Mouse (Mus musculus) midbrain, embryonic 15.5 days (tissue): ENCODE measurements around the gene Nyap1. TPM values are rescaled to one million over a fixed set of nuclear protein-coding genes. Genes with fewer than 3 reads are reported as not detected.

Experiments
- ATAC-seq: fragments of 200-750 bp; cut with Nextera tagmentation; replicated peaks from 2 replicates; pipeline ENCODE4 v1.8.0; 2017; ENCODE audit warnings: moderate TSS enrichment
- H3K27ac ChIP-seq: fragments of 300-500 bp; sonication (generic); 2 replicates; pipeline ENCODE4 v1.5.1; 2015; ENCODE audit warnings: mild to moderate bottlenecking, inconsistent platforms
- H3K27me3 ChIP-seq: fragments of 300-500 bp; sonication (generic); replicated peaks from 2 replicates; pipeline ENCODE4 v1.6.1; 2015; ENCODE audit warnings: inconsistent platforms
- H3K36me3 ChIP-seq: fragments of 300-500 bp; sonication (generic); replicated peaks from 2 replicates; pipeline ENCODE4 v1.6.1; 2015; ENCODE audit warnings: inconsistent platforms
- H3K4me1 ChIP-seq: fragments of 300-500 bp; sonication (generic); 2 replicates; pipeline ENCODE4 v1.6.1; 2015; ENCODE audit warnings: inconsistent platforms
- H3K4me2 ChIP-seq: fragments of 300-500 bp; sonication (generic); 2 replicates; pipeline ENCODE4 v1.6.1; 2015; ENCODE audit warnings: inconsistent platforms, mild to moderate bottlenecking, moderate library complexity
- H3K4me3 ChIP-seq: fragments of 300-500 bp; sonication (generic); 2 replicates; pipeline ENCODE4 v1.5.1; 2015; ENCODE audit warnings: mild to moderate bottlenecking, inconsistent platforms
- H3K9ac ChIP-seq: fragments of 300-500 bp; sonication (generic); 2 replicates; pipeline ENCODE4 v1.6.1; 2015; ENCODE audit warnings: mild to moderate bottlenecking, inconsistent platforms
- H3K9me3 ChIP-seq: fragments of 300-500 bp; sonication (generic); 2 replicates; pipeline ENCODE4 v1.6.1; 2016; ENCODE audit warnings: inconsistent platforms
- WGBS: fragments of 180-500 bp; shearing (Covaris S2); methylation state at CpG from one replicate; pipeline ENCODE4 v1.1.7; 2015; ENCODE audit warnings: mixed read lengths; 5-methylcytosine and 5-hydroxymethylcytosine counted together
- polyA plus RNA-seq: library from polyadenylated mRNA; unstranded; fragments of >200 nt; fragmentation: Nextera tagmentation; extraction: Ambion mirVana; gene quantifications from 2 replicates; pipeline ENCODE4 v1.2.1, GENCODE M21; 2015

Gene Nyap1
- polyA plus RNA-seq, 1 experiment from 2014 or later = 61.2 TPM

- peak overlapping the region; percentile 4; the same call in 1 of the 2 replicates for H3K9ac ChIP-seq
- no peaks in the 10 kb centered on the region for H3K36me3 ChIP-seq
- H3K4me2 ChIP-seq = 0 out of 2 replicates have a peak overlapping the region, but pooled peaks have one; percentile 86
- no peak for ATAC-seq
- H3K9me3 ChIP-seq = no peaks in the 10 kb centered on the region
- H3K27ac ChIP-seq = no peak overlapping the region
- no peak overlapping the region for H3K4me3 ChIP-seq
- H3K4me1 ChIP-seq = peaks cover 25% of the 10 kb centered on the region
- whole genome bisulfite sequencing = 58% methylated on average over 6 of the region's 6 CpGs
- H3K27me3 ChIP-seq = no peaks in the 10 kb centered on the region
These were observed 58.9 kb downstream of the Nyap1 start for GRCm38 (mm10) chr5:137682526-137682925.

Other genes starting within 250 kb of the Nyap1 start
- 77.7 and 82.1 TPM in 2 replicates for gene Pop7, start 239.1 kb downstream of the Nyap1 start, polyA plus RNA-seq
- gene Gigyf1, start 223.1 kb downstream of the Nyap1 start, polyA plus RNA-seq = 20.2 and 23.5 TPM in 2 replicates
- gene Epo, start 208.4 kb downstream of the Nyap1 start, polyA plus RNA-seq = not detected in 2 replicates
- 525 and 570 TPM in 2 replicates for gene Gnb2, start 208.1 kb downstream of the Nyap1 start, polyA plus RNA-seq
- gene Actl6b, start 188.1 kb downstream of the Nyap1 start, polyA plus RNA-seq = 339 and 342 TPM in 2 replicates
- 6.2 and 7.9 TPM in 2 replicates for gene Tfr2, start 171.8 kb downstream of the Nyap1 start, polyA plus RNA-seq
- 66.9 and 68.2 TPM in 2 replicates for gene Mospd3, start 140.5 kb downstream of the Nyap1 start, polyA plus RNA-seq
- 15.1 and 16.7 TPM in 2 replicates for gene Pcolce, start 127.8 kb downstream of the Nyap1 start, polyA plus RNA-seq
- 0.13 and 0.17 TPM in 2 replicates for gene Fbxo24, start 112.6 kb downstream of the Nyap1 start, polyA plus RNA-seq
- gene Lrch4, start 112.5 kb downstream of the Nyap1 start, polyA plus RNA-seq = 18.8 and 19.1 TPM in 2 replicates
- 11.3 and 11.8 TPM in 2 replicates for gene Gm20605, start 112.4 kb downstream of the Nyap1 start, polyA plus RNA-seq
- gene Sap25, start 100.3 kb downstream of the Nyap1 start, polyA plus RNA-seq = 4.8 and 6.8 TPM in 2 replicates
- 0.09 and 0.17 TPM in 2 replicates for gene Irs3, start 95.9 kb downstream of the Nyap1 start, polyA plus RNA-seq
- 17.0 and 18.3 TPM in 2 replicates for gene Agfg2, start 56.9 kb downstream of the Nyap1 start, polyA plus RNA-seq
- 58.0 and 59.8 TPM in 2 replicates for gene Tsc22d4, start 4.1 kb upstream of the Nyap1 start, polyA plus RNA-seq
- 37.3 and 45.0 TPM in 2 replicates for gene Ppp1r35, start 37.2 kb upstream of the Nyap1 start, polyA plus RNA-seq
- gene Mepce, start 46.0 kb upstream of the Nyap1 start, polyA plus RNA-seq = 10.7 and 10.8 TPM in 2 replicates
- 10.5 and 11.9 TPM in 2 replicates for gene Zcwpw1, start 46.2 kb upstream of the Nyap1 start, polyA plus RNA-seq
- 0.17 TPM in 1 of 2 replicates, not detected in the other for gene Pilra, start 94.7 kb upstream of the Nyap1 start, polyA plus RNA-seq
- gene Pilrb1, start 116.5 kb upstream of the Nyap1 start, polyA plus RNA-seq = not detected in 2 replicates
- not detected in 2 replicates for gene Pilrb2, start 130.2 kb upstream of the Nyap1 start, polyA plus RNA-seq
- gene Cyp3a13, start 180.0 kb upstream of the Nyap1 start, polyA plus RNA-seq = not detected in 2 replicates
- 0.31 and 0.43 TPM in 2 replicates for gene Gjc3, start 221.5 kb upstream of the Nyap1 start, polyA plus RNA-seq
- not detected in 2 replicates for gene Azgp1, start 239.9 kb upstream of the Nyap1 start, polyA plus RNA-seq